23 mouse cellular contexts compared by ENCODE assay signal in genomic region chr2:32978675-32979074, GRCm38 (mm10).
"Had no signal": no experiment of that assay in that cellular context is flagged by ENCODE, and none has a peak within 500 bp of the region (broad histone marks: within the 10 kb centered on the region; RNA-seq: fewer than 3 reads in every experiment).

No protein-coding gene starts in this region.

- H3K36me3 ChIP-seq: intestine, embryonic 15.5 days had no signal

- ATAC-seq: hindbrain, postnatal 0 days; intestine, embryonic 15.5 days; intestine, postnatal 0 days had no signal

- H3K27me3 ChIP-seq: heart, embryonic 13.5 days; heart, embryonic 15.5 days; hindbrain, embryonic 13.5 days; hindbrain, embryonic 15.5 days; intestine, embryonic 15.5 days; limb, embryonic 13.5 days; limb, embryonic 15.5 days had no signal

- H3K9me3 ChIP-seq: heart, embryonic 13.5 days; heart, embryonic 15.5 days; hindbrain, embryonic 13.5 days; hindbrain, embryonic 15.5 days; intestine, embryonic 15.5 days; limb, embryonic 13.5 days; limb, embryonic 15.5 days had no signal

- H3K27ac ChIP-seq: heart, adult 2 months; heart, embryonic 13.5 days; heart, embryonic 15.5 days; hindbrain, embryonic 13.5 days; hindbrain, embryonic 15.5 days; hindbrain, postnatal 0 days; intestine, embryonic 15.5 days; limb, embryonic 13.5 days; limb, embryonic 15.5 days had no signal

- H3K9ac ChIP-seq: heart, embryonic 13.5 days; heart, embryonic 15.5 days; hindbrain, embryonic 13.5 days; hindbrain, embryonic 15.5 days; intestine, embryonic 15.5 days; limb, embryonic 13.5 days; limb, embryonic 15.5 days had no signal

- DNase-seq: gastrocnemius, postnatal 14 days; gastrocnemius, postnatal 36 days; heart, adult 11 months; heart, adult 2 months; heart, postnatal 14 days; kidney, adult 18-20 months; kidney, adult 8-10 months; kidney, postnatal 10 days; kidney, postnatal 25 days; layer of hippocampus, adult 9-11 months; layer of hippocampus, postnatal 36 days; left cerebral cortex, postnatal 4 days; lung, adult 18-20 months had no signal

- H3K4me2 ChIP-seq: heart, embryonic 11.5 days; heart, embryonic 13.5 days; heart, embryonic 15.5 days; hindbrain, embryonic 13.5 days; hindbrain, embryonic 15.5 days; intestine, embryonic 15.5 days; limb, embryonic 13.5 days; limb, embryonic 15.5 days had no signal

- H3K4me3 ChIP-seq: heart, adult 2 months; heart, embryonic 13.5 days; heart, embryonic 15.5 days; hindbrain, embryonic 13.5 days; hindbrain, embryonic 15.5 days; intestine, embryonic 15.5 days; limb, embryonic 13.5 days; limb, embryonic 15.5 days had no signal
